Mouse (Mus musculus) MEL (cell line): Measurements from ENCODE around the gene Mettl27. TPM values are rescaled to one million over a fixed set of nuclear protein-coding genes. Genes with fewer than 3 reads are reported as not detected.
A peak's percentile ranks its signal among the peaks of the same experiment; 100 is the strongest.

Experiments
- DNase-seq: peaks from one replicate; pipeline ENCODE4 v3.0.0; 2011; ENCODE audit warnings: low read depth, low spot score
- H3K27ac ChIP-seq: 2 replicates; pipeline ENCODE4 v1.5.1; 2012; ENCODE audit warnings: low read depth, mild to moderate bottlenecking, control low read depth, low read length, moderate library complexity; ENCODE audit not compliant: control insufficient read depth
- H3K27me3 ChIP-seq, 2 experiments: fragments of 150-350 bp in 1 of 2; sonication (generic) in 1 of 2; 2 replicates each; pipeline ENCODE4 v1.6.1; 2012; ENCODE audit warnings: low read length in 2 of 2, mild to moderate bottlenecking in 2 of 2, improper control_type of control experiment in 1 of 2, moderate library complexity in 1 of 2; ENCODE audit not compliant: insufficient read depth in 2 of 2, control insufficient read depth in 1 of 2
- H3K36me3 ChIP-seq, 2 experiments: 2 replicates each; pipeline ENCODE4 v1.6.1; 2012 to 2014; ENCODE audit warnings: low read length in 2 of 2, improper control_type of control experiment in 1 of 2, inconsistent platforms in 1 of 2, mild to moderate bottlenecking in 1 of 2; ENCODE audit not compliant: insufficient read depth in 2 of 2, control insufficient read depth in 1 of 2
- H3K4me1 ChIP-seq, 2 experiments: fragments of 150-350 bp in 1 of 2; sonication (generic) in 1 of 2; 2 replicates each; pipeline ENCODE4 v1.6.1; 2012; ENCODE audit warnings: low read length in 2 of 2, improper control_type of control experiment in 1 of 2, mild to moderate bottlenecking in 1 of 2; ENCODE audit not compliant: insufficient read depth in 2 of 2, control insufficient read depth in 1 of 2
- H3K4me3 ChIP-seq, 2 experiments: fragments of 150-350 bp in 1 of 2; sonication (generic) in 1 of 2; 2 replicates each; pipeline ENCODE4 v1.5.1; 2012; ENCODE audit warnings: low read depth in 2 of 2, low read length in 2 of 2, mild to moderate bottlenecking in 2 of 2, moderate library complexity in 2 of 2, control low read depth in 1 of 2, improper control_type of control experiment in 1 of 2; ENCODE audit not compliant: control insufficient read depth in 1 of 2, insufficient read depth in 1 of 2
- H3K79me2 ChIP-seq: 2 replicates; pipeline ENCODE4 v1.6.1; 2012; ENCODE audit warnings: mild to moderate bottlenecking, low read length, moderate library complexity; ENCODE audit not compliant: control insufficient read depth, poor library complexity, insufficient read depth
- H3K9ac ChIP-seq: 2 replicates; pipeline ENCODE4 v1.6.1; 2012; ENCODE audit warnings: low read depth, mild to moderate bottlenecking, control low read depth, low read length, moderate library complexity; ENCODE audit not compliant: control insufficient read depth, poor library complexity, severe bottlenecking
- H3K9me3 ChIP-seq: fragments of 150-350 bp; sonication (generic); replicated peaks from 2 replicates; pipeline ENCODE4 v1.6.1; 2012; ENCODE audit warnings: mild to moderate bottlenecking, low read length, improper control_type of control experiment, moderate library complexity; ENCODE audit not compliant: insufficient read depth
- CHD1 ChIP-seq: IDR thresholded peaks from 2 replicates; pipeline ENCODE4 v1.6.1; 2012; ENCODE audit warnings: low read depth, mild to moderate bottlenecking, inconsistent platforms, low read length, improper control_type of control experiment
- CHD2 ChIP-seq: IDR thresholded peaks from 2 replicates; pipeline ENCODE4 v1.6.1; 2011; ENCODE audit warnings: low read length, improper control_type of control experiment
- CTCF ChIP-seq, 3 experiments: IDR thresholded peaks in 2 of 3; conservative IDR thresholded peaks in 1 of 3; 2 replicates each; pipeline ENCODE4 v1.5.1; 2011 to 2012; ENCODE audit warnings: low read length in 3 of 3, low read depth in 2 of 3, mild to moderate bottlenecking in 2 of 3, improper control_type of control experiment in 1 of 3, inconsistent platforms in 1 of 3, mixed read lengths in 1 of 3, moderate library complexity in 1 of 3; ENCODE audit not compliant: control insufficient read depth in 1 of 3, insufficient read depth in 1 of 3, poor library complexity in 1 of 3, severe bottlenecking in 1 of 3
- E2F4 ChIP-seq: IDR thresholded peaks from 2 replicates; pipeline ENCODE4 v1.6.1; 2011; ENCODE audit warnings: low read depth, low read length, improper control_type of control experiment, borderline replicate concordance
- ELF1 ChIP-seq: IDR thresholded peaks from 2 replicates; pipeline ENCODE4 v1.6.1; 2014; ENCODE audit warnings: low read depth, mild to moderate bottlenecking, inconsistent platforms, low read length, improper control_type of control experiment, moderate library complexity
- EP300 ChIP-seq, 2 experiments: IDR thresholded peaks; 2 replicates each; pipeline ENCODE4 v1.6.1; 2011; ENCODE audit warnings: improper control_type of control experiment in 2 of 2, low read length in 2 of 2, low read depth in 1 of 2, mild to moderate bottlenecking in 1 of 2
- ETS1 ChIP-seq: IDR thresholded peaks from 2 replicates; pipeline ENCODE4 v1.6.1; 2012; ENCODE audit warnings: low read depth, mild to moderate bottlenecking, inconsistent platforms, low read length, improper control_type of control experiment, moderate library complexity
- GATA1 ChIP-seq: IDR thresholded peaks from 2 replicates; pipeline ENCODE4 v1.6.1; 2011; ENCODE audit warnings: low read depth, low read length, improper control_type of control experiment
- HCFC1 ChIP-seq: IDR thresholded peaks from 2 replicates; pipeline ENCODE4 v1.6.1; 2012; ENCODE audit warnings: low read depth, mild to moderate bottlenecking, inconsistent platforms, low read length, improper control_type of control experiment, moderate library complexity
- MXI1 ChIP-seq: IDR thresholded peaks from 2 replicates; pipeline ENCODE4 v1.6.1; 2011; ENCODE audit warnings: mild to moderate bottlenecking, low read depth, low read length, improper control_type of control experiment
- MYC ChIP-seq: IDR thresholded peaks from 2 replicates; pipeline ENCODE4 v1.6.1; 2011; ENCODE audit warnings: low read depth, mild to moderate bottlenecking, low read length, improper control_type of control experiment, moderate library complexity
- POLR2A ChIP-seq, 2 experiments: IDR thresholded peaks; 2 replicates each; pipeline ENCODE4 v1.6.1; 2011 to 2012; ENCODE audit warnings: low read length in 2 of 2, mild to moderate bottlenecking in 2 of 2, control low read depth in 1 of 2, improper control_type of control experiment in 1 of 2, low read depth in 1 of 2, moderate library complexity in 1 of 2; ENCODE audit not compliant: control insufficient read depth in 1 of 2, insufficient read depth in 1 of 2, poor library complexity in 1 of 2
- RCOR1 ChIP-seq: IDR thresholded peaks from 2 replicates; pipeline ENCODE4 v1.6.1; 2012; ENCODE audit warnings: low read depth, mild to moderate bottlenecking, inconsistent platforms, low read length, improper control_type of control experiment
- TBP ChIP-seq: IDR thresholded peaks from 2 replicates; pipeline ENCODE4 v1.8.0; 2011; ENCODE audit warnings: low read depth, low read length, improper control_type of control experiment
- UBTF ChIP-seq: IDR thresholded peaks from 2 replicates; pipeline ENCODE4 v1.6.1; 2012; ENCODE audit warnings: low read depth, mild to moderate bottlenecking, inconsistent platforms, low read length, improper control_type of control experiment, moderate library complexity, borderline replicate concordance; ENCODE audit not compliant: insufficient read depth
- USF2 ChIP-seq, 2 experiments: IDR thresholded peaks; 2 replicates each; pipeline ENCODE4 v1.6.1; 2011 to 2012; ENCODE audit warnings: improper control_type of control experiment in 2 of 2, low read length in 2 of 2, borderline replicate concordance in 1 of 2, inconsistent platforms in 1 of 2, low read depth in 1 of 2, mild to moderate bottlenecking in 1 of 2; ENCODE audit not compliant: insufficient read depth in 1 of 2
- ZC3H11A ChIP-seq: IDR thresholded peaks from 2 replicates; pipeline ENCODE4 v1.6.1; 2012; ENCODE audit warnings: low read depth, mild to moderate bottlenecking, inconsistent platforms, low read length, improper control_type of control experiment
- ZMIZ1 ChIP-seq: IDR thresholded peaks from 2 replicates; pipeline ENCODE4 v1.6.1; 2012; ENCODE audit warnings: low read depth, mild to moderate bottlenecking, inconsistent platforms, low read length, improper control_type of control experiment, moderate library complexity
- polyA plus RNA-seq, 2 experiments: library from polyadenylated mRNA; stranded (reverse) in 1 of 2; unstranded in 1 of 2; fragments of >175 nt in 1 of 2; fragments of >200 nt in 1 of 2; gene quantifications; 2 replicates each; pipeline versions ENCODE4 v1.2.1 to v1.2.4; 2012; ENCODE audit warnings: low replicate concordance in 2 of 2, low read depth in 1 of 2; ENCODE audit not compliant: insufficient read length in 2 of 2, insufficient read depth in 1 of 2, missing spikeins in 1 of 2
- total RNA-seq: library from RNA; depleted of rRNA; stranded (reverse); fragments of 300-350 nt; gene quantifications from 2 replicates; pipeline ENCODE4 v1.2.3, GENCODE M21; 2012

The Mettl27 gene
- total and polyA plus RNA-seq, 3 experiments = 0.96 to 3.1 TPM; not detected in 1

GRCm38 (mm10) chr5:134951053-134951884, 19.1 kb downstream of the Mettl27 start:
- H3K36me3 ChIP-seq = no peaks in the 10 kb centered on the region

GRCm38 (mm10) chr5:134955491-134955890, 23.3 kb downstream of the Mettl27 start:
- peaks cover 0 to 7% of the 10 kb centered on the region in 2 experiments; a peak in 2 of 4 replicates for H3K36me3 ChIP-seq
- no peak overlapping the region for H3K4me3 ChIP-seq
- no peaks in the 10 kb centered on the region; a peak in 1 of 4 replicates for H3K27me3 ChIP-seq
- no peak for DNase-seq
- TF ChIP-seq TBP (no peak), MYC (no peak)
- no peaks in the 10 kb centered on the region for H3K9me3 ChIP-seq
- H3K27ac ChIP-seq = no peak overlapping the region
- H3K4me1 ChIP-seq = peaks cover 2 to 9% of the 10 kb centered on the region in 2 experiments; a peak in 2 of 4 replicates
- no peaks in the 10 kb centered on the region for H3K79me2 ChIP-seq
- no peak overlapping the region for H3K9ac ChIP-seq

More at GRCm38 (mm10) chr5:134951053-134951884, 19.1 kb downstream of the Mettl27 start:
- peaks cover 0 to 6% of the 10 kb centered on the region in 2 experiments; a peak in 3 of 4 replicates for H3K27me3 ChIP-seq
- H3K9ac ChIP-seq = no peak overlapping the region
- H3K9me3 ChIP-seq = no peaks in the 10 kb centered on the region
- DNase-seq = no peak
- H3K4me1 ChIP-seq = no peaks in the 10 kb centered on the region
- TF ChIP-seq ELF1 = no peak
- no peak for TF ChIP-seq ZMIZ1
- TF ChIP-seq ZC3H11A = no peak
- no peak overlapping the region for H3K27ac ChIP-seq
- no peak overlapping the region for H3K4me3 ChIP-seq
- no peaks in the 10 kb centered on the region for H3K79me2 ChIP-seq

DNA sequence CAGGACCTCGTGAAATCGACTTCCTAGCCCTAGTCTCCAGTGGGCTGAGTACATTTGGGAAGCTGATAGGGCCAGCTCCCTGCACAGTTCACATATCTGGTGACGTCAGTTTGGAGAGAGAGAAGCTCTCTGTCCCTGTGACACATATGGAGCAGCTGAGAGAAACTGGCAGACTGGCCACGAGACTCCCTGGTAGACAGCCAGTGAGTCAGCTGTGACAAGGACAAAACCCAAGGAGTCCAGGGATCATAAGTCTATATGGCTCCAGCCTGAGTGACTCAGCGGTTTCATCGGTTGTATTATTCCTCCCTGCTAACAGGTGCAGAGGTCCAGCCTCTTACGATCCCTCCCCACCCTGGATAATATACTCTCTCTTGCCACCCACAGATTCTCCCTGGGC, 26.9 kb downstream of the Mettl27 start:
- no peak overlapping the region for H3K27ac ChIP-seq
- no peaks in the 10 kb centered on the region; a peak in 1 of 4 replicates for H3K27me3 ChIP-seq
- no peak overlapping the region for H3K4me3 ChIP-seq

GRCm38 (mm10) chr5:134960430-134960829, 28.3 kb downstream of the Mettl27 start:
- peaks cover 2 to 9% of the 10 kb centered on the region in 2 experiments; a peak in 3 of 4 replicates for H3K4me1 ChIP-seq
- no peak overlapping the region for H3K4me3 ChIP-seq
- no peak for DNase-seq
- H3K9me3 ChIP-seq = no peaks in the 10 kb centered on the region
- no peak overlapping the region for H3K27ac ChIP-seq
- no peak overlapping the region for H3K9ac ChIP-seq
- H3K79me2 ChIP-seq = no peaks in the 10 kb centered on the region
- H3K27me3 ChIP-seq = no peaks in the 10 kb centered on the region; a peak in 1 of 4 replicates
- H3K36me3 ChIP-seq = peaks cover 0 to 7% of the 10 kb centered on the region in 2 experiments; a peak in 2 of 4 replicates
- TF ChIP-seq GATA1 (no peak), ELF1 (no peak), HCFC1 (no peak), POLR2A (IDR thresholded peaks at IDR 0.05; ENCODE audit: control insufficient read depth in 1 of 2, insufficient read depth in 1 of 2, low read depth in 1 of 2, low read length in 2 of 2, poor library complexity in 1 of 2) (no peak), CHD2 (no peak), CTCF (IDR thresholded peaks at IDR 0.05 in 2 of 3, conservative IDR thresholded peaks at IDR 0.05 in 1 of 3; ENCODE audit: control insufficient read depth in 1 of 3, insufficient read depth in 1 of 3, low read depth in 2 of 3, low read length in 3 of 3, poor library complexity in 1 of 3, severe bottlenecking in 1 of 3) (no peak), MXI1 (no peak), UBTF (no peak), USF2 (IDR thresholded peaks at IDR 0.05; ENCODE audit: borderline replicate concordance in 1 of 2, insufficient read depth in 1 of 2, low read depth in 1 of 2, low read length in 2 of 2) (no peak), E2F4 (no peak), RCOR1 (no peak), ZC3H11A (no peak), MYC (no peak), EP300 (IDR thresholded peaks at IDR 0.05; ENCODE audit: low read depth in 1 of 2, low read length in 2 of 2) (no peak)

More for the DNA sequence above, 26.9 kb downstream of the Mettl27 start:
- Histone ChIP-seq H3K36me3 (peaks cover 0 to 7% of the 10 kb centered on the region in 2 experiments; a peak in 2 of 4 replicates), H3K79me2 (no peaks in the 10 kb centered on the region), H3K9ac (no peak overlapping the region), H3K4me1 (peaks cover 2 to 9% of the 10 kb centered on the region in 2 experiments; a peak in 2 of 4 replicates), H3K9me3 (no peaks in the 10 kb centered on the region)
- TF ChIP-seq CHD1 (no peak), CTCF (IDR thresholded peaks at IDR 0.05 in 2 of 3, conservative IDR thresholded peaks at IDR 0.05 in 1 of 3; ENCODE audit: control insufficient read depth in 1 of 3, insufficient read depth in 1 of 3, low read depth in 2 of 3, low read length in 3 of 3, poor library complexity in 1 of 3, severe bottlenecking in 1 of 3) (no peak), ETS1 (0 out of 2 replicates have a peak, but pooled peaks have one; percentile 31)
- DNase-seq = no peak
